Mouse (Mus musculus) granulocyte monocyte progenitor cell, adult 5-6 weeks (primary cell): Measurements from ENCODE around the gene Ets1. TPM values are rescaled to one million over a fixed set of nuclear protein-coding genes. Genes with fewer than 3 reads are reported as not detected.

Source experiments
- ATAC-seq: replicated peaks from 2 replicates; pipeline ENCODE4 v1.8.0; 2016; ENCODE audit warnings: mild to moderate bottlenecking, moderate TSS enrichment, inconsistent platforms; ENCODE audit not compliant: poor library complexity, severe bottlenecking
- total RNA-seq, 2 experiments: library from RNA; stranded (forward) in 1 of 2; stranded (reverse) in 1 of 2; fragments of 200-712, 200-1000 nt in 1 of 2; fragments of >200 nt in 1 of 2; fragmentation: Nextera tagmentation in 1 of 2; gene quantifications; 2 replicates each; pipeline ENCODE4 v1.2.3; 2014 to 2017

Gene Ets1
- total RNA-seq, 2 experiments from 2014 or later, result 3.9 to 8.5 TPM

GRCm38 (mm10) chr9:32692944-32693343 lies 56.9 kb downstream of the Ets1 start:
- no peak for ATAC-seq

- no peak for ATAC-seq
Measured at GRCm38 (mm10) chr9:32693411-32693810, 57.4 kb downstream of the Ets1 start.

GRCm38 (mm10) chr9:32694111-32694824 lies 58.2 kb downstream of the Ets1 start:
- 0 out of 2 replicates have a peak, but pooled peaks have one; percentile 10 for ATAC-seq

GRCm38 (mm10) chr9:32694916-32695490 lies 59.0 kb downstream of the Ets1 start:
- ATAC-seq, result no peak

GRCm38 (mm10) chr9:32695492-32696190 lies 59.6 kb downstream of the Ets1 start:
- peak; percentile 92 for ATAC-seq

- ATAC-seq, result no peak
Measured at GRCm38 (mm10) chr9:32696259-32696658, 60.2 kb downstream of the Ets1 start.

- no peak for ATAC-seq
Measured at GRCm38 (mm10) chr9:32696717-32697116, 60.7 kb downstream of the Ets1 start.

GRCm38 (mm10) chr9:32697291-32698110 lies 61.5 kb downstream of the Ets1 start:
- ATAC-seq, result no peak

- ATAC-seq, result no peak
Measured at GRCm38 (mm10) chr9:32698766-32699165, 62.7 kb downstream of the Ets1 start.

GRCm38 (mm10) chr9:32699391-32699841 lies 63.4 kb downstream of the Ets1 start:
- ATAC-seq, result no peak

GRCm38 (mm10) chr9:32700091-32700905 lies 64.3 kb downstream of the Ets1 start:
- no peak for ATAC-seq

GRCm38 (mm10) chr9:32701126-32701997 lies 65.3 kb downstream of the Ets1 start:
- no peak for ATAC-seq

GRCm38 (mm10) chr9:32701998-32702305 lies 65.9 kb downstream of the Ets1 start:
- no peak for ATAC-seq

- no peak for ATAC-seq
Measured at GRCm38 (mm10) chr9:32702836-32703395, 66.9 kb downstream of the Ets1 start.

- no peak for ATAC-seq
Measured at GRCm38 (mm10) chr9:32703976-32704745, 68.1 kb downstream of the Ets1 start.

- ATAC-seq, result peak; percentile 74
Measured at GRCm38 (mm10) chr9:32705827-32706478, 69.9 kb downstream of the Ets1 start.

- ATAC-seq, result no peak
Measured at GRCm38 (mm10) chr9:32707436-32707835, 71.4 kb downstream of the Ets1 start.
